Mouse (Mus musculus): ENCODE results near the gene 2300009A05Rik.
A peak's percentile ranks its signal among the peaks of the same experiment; 100 is the strongest.

2300009A05Rik gene

DNA sequence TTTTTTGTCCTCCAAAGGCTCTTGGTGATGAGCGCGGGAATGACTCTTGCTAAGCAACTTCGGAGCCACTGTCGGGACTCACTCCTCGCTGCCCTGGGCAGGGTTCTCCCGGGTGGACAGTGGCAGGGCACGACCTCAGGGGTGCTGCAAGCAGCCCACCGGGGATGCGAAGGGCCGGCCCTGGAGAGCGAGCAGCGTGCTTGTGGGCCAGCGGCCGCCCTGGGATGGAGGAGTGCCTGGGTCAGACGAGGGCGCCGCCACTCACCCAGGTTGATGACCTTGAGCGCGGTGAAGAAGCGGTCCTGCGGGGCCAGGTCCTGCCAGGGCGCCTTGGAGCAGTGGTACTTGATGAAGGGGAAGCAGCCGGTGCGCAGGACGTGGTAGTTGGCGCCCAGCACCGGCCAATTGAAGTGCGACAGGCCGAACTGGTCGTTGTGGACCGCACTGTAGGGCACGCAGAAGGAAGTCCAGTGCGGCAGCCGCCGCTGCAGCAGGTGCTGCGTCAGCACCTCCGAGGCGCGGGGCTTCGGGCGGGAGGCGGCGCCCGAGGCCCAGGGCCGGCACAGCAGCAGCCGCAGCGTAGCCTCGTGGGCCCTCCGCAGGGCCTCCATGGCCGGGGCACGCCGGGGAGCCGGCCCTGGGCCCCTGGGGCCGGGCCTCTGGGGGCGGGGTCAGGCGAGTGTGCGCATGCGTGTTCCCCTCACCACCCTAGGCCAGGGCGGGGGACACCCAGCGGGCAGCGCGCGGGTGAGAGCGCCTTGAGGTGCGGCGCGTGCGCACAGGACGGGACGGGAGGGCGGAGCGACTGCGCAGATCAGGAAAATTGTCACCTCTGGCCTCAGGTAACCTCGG lies at the start of gene 2300009A05Rik:
2300009A05Rik (minus strand) TSS at position 636 of the 852 bp plus-strand sequence.
- peak; percentile 95 to 96 for DNase-seq (ENCODE audit: low spot score in 2 of 2)

DNA sequence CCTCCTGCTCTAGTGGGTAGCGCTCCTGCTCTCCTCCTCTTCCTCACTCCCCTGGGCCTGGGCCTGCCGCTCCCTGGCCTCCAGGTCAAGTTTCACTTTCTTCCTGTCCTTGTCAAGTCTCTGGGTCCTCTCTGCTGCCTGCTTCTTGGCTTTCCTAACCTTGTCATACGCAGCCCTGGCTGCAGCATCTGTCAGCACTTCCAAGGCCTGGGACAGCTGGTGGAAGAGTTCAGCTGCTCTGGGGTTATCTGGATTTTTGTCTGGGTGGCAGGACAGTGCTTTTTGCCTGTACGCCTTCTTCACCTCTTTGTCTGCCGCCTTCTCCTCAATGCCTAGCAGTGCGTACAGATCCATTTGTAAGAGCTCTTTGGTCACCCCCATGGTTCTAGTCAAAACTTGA lies 44.6 kb upstream of the 2300009A05Rik start:
- no peak for DNase-seq (ENCODE audit: low spot score in 2 of 2)

DNA sequence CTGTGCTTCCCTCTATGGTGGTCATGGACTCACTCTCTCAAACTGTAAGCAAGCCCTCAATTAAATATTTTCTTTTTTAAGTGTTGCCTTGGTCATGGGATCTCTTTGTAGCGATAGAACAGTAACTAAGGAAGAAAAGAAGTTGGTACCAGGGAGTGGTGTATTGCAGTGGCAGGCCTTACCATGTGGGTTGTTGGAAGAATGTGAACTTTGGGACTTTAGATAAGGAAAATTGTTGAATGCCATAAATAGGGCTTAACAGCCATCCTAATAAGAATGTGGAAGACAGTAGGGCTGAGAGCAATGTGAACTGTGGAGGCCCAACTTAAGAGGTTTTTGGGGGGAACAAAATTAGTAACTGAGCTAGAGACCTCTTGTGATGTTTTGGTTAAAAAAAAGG lies 31.6 kb upstream of the 2300009A05Rik start:
- DNase-seq (ENCODE audit: low spot score in 2 of 2): no peak

DNA sequence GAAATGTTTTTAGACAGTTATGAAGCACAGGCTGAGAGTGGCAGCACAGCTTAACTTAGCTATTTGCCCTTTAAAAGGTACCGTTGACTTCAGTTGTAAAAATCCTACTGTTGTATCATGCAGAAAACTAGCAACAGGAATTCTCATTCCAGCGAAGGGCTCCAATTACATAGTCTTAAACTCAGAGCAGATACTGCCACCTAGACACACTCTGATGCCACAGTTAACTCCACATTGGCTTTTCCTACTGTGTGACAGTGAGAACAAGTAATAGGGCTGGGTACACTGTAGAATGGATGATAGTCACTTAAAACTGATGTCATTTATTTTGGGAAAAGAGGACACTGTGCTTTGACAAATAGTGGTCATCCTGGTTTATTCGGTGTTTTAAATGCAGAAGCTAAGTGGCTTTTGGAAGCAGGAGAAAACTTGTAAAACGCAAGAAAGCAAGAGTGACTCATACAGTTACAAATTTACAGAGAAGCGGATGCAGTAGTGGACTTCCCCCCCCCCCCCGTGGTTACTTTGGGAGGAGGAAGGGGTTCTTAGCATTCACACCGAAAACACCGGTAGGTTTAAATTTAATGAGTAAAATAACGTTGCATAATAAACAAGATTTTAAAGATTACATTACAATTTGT lies 22.2 kb upstream of the 2300009A05Rik start:
- no peak for DNase-seq (ENCODE audit: low spot score in 2 of 2)

DNA sequence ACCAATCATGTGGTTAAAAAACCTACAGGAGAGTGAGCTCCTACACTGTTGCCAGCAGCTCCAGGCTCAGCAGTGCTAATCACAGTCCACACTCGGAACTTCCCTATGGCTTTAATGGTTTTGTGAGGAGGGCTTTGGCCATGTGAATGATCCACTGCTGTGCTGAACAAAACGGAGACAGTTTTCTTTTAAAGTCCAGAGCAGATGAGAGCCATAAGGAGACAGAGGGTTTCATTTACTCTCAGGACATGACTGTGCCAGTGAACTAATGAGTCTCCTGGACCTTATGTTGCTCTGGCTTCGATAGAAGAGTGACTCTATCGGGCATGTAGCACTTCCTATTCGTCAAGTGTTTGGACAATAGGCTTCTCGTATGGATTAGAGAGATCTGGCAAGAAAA lies 21.4 kb upstream of the 2300009A05Rik start:
- DNase-seq (ENCODE audit: low spot score in 2 of 2): no peak

DNA sequence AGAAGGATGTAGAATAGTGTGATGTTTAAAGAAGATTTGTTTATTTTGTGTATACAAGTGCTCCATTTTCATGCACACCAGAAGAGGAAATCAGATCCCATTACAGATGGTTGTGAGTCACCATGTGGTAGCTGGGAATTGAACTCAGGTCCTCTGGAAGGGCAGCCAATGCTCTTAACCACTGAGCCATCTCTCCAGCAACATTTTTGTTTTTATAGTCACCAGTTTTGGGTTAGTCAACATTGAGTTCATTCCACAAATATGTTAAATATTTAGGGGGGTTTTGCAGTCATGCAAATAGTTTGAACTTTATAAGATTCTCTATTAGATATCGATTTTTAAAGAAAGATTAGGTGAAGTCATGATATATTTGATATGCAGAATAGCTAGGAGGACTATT lies 1.1 kb upstream of the 2300009A05Rik start:
- DNase-seq (ENCODE audit: low spot score in 2 of 2): no peak

DNA sequence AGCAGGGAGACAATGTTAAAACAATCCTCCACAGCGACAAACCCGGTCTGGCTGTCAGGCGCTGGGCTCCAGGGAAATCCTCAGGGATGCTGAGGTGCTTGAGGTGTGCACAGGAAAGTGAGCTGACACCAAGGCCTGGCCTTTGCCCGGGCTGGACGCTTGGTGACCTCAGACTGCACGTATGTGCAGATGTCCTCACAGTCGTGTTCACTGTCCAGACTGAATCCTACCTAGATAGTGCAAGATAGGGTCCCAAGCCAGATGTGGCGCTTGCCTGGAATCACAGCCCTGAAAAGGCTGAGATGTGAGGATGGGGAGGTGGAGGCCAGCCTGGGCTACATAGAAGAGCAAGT lies 393 bp upstream of the 2300009A05Rik start:
- DNase-seq (ENCODE audit: low spot score in 2 of 2): no peak

DNA sequence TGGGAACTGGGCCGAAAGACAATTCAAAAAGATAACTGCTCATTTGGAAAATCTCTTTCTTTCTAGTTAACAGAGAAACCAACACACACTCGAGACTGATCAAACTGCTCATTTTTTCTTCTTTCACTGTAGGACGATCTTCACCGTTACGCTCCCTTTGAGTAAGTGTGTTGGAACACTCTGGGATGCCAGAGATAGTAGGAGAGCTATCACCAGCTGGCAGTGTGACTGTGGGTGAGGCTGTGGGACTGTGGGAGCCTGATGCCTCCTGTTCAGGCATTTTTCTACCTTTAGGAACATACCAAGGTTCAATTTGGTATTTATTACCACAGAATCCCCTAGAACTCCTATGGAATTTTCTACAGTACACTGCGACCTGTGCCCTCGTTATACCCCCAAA lies 3.4 kb downstream of the 2300009A05Rik start:
- no peak for DNase-seq (ENCODE audit: low spot score in 2 of 2)

DNA sequence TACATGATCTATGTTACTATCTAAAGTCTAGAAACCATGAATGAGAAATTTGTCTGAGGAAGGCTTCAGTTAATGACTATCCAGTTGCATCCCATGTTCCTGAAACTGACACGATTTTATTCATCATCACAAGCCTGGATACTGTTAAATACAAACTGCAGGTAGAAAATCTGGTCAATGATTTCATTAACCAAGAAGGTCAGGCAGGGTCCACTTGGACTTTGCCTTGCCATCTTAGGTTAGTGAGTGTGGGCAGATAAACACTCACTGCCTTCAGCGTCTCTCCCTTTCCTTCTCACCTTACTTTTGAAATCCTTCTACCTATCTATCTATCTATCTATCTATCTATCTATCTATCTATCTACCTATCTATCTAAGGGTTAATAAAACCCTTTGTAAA lies 7.7 kb downstream of the 2300009A05Rik start:
- no peak for DNase-seq (ENCODE audit: low spot score in 2 of 2)

DNA sequence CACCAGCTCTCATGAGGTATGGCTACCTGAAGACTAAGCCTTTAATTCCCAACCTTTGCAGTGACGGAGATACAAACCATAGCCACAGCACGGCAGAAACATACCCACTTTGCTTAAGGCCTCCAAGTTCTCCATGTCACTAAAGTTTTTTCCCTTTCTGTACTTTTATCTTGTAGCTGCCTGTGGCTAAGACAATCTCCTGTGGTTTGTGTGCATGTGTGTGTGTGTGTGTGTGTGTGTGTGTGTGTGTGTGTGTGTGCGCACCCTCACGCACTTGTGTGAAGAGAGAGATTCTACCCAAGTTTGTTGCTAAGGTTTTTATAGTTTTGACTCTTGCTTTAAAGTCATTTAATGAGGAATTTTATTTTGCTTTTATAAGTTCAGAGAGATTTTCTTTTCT lies 16.3 kb downstream of the 2300009A05Rik start:
- no peak for DNase-seq (ENCODE audit: low spot score in 2 of 2)

DNA sequence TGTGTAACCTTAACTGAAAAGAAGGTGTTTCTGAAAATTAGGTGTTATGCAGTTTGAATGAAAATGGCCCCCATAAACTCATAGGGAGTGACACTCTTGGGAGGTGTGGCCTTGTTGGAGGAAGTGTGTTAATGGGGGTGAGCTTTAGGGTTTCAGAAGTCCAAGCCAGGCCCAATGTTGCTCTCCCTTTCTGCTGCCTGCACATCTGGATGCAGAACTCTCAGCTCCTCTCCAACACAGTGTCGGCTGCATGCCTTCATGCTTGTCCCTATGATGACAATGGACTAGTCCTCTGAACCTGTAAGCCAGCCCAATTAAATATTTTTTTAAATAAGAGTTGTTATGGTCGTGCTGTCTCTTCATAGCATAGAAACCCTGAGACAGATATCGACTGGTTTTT lies 18.7 kb downstream of the 2300009A05Rik start:
- no peak for DNase-seq (ENCODE audit: low spot score in 2 of 2)

DNA sequence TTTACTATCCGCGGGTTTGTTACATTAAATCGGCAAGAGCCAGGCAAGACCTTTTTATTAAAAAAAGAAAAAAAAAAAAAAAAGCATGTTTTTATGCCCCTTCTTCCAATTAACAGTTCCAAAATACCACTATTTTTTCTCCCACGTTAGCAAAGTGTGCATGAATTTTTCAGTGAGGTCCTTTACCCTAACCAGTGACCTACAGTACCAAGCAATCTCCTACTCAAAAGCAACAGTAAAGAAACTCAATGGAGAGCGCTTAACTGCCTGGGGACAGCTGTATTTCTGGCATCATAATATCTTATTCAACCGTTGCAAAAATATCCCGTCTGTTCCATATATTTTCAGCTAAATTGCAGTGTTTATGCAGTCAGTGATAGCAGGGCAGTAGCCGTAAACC lies 20.9 kb downstream of the 2300009A05Rik start:
- no peak for DNase-seq (ENCODE audit: low spot score in 2 of 2)

DNA sequence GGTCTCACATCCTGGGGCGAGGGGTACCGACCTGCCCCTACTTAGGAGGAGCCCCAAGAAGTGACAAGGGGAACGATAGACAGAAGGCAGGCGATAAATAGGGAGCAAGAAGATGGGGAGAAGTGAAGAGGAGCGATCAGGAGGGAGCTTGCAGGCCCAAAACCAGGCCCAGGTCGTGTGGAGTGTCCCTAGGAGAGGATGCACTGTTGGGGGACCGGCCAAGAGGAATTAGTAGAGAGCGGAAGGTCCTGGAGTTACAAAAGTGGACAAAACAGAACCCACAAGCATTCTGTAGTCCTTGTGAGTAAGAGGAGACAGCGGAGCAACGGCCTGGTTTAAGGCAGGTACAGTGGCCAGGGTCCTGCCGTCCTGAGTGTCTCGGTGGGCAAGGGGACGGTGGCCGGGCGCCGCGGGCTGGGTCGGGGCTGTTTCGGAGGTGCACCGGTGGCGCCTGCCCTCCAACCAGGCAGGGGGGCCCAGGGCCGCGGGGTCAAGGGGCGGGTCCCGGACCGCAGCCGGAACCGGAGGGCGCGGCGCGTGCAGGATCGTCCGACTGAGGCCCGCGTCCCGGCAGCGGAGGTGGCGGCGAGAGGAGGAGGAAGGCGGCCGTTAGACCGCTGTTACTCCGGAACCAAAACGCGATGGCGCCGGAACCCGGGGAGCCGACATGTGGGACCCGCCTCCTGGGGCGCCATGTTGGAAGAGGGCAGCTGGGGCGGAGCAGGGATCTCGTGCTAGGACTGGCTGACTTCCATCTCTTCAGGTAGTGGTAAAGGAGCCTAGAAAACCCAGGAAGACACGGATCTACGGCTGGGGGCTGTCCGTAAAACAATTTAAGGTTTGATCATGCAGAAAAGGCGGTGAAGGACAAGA lies 21.5 kb downstream of the 2300009A05Rik start, which contains the start of gene Map2k5:
Map2k5 (minus strand) TSS at position 633 of the 873 bp plus-strand sequence.
- DNase-seq (ENCODE audit: low spot score in 2 of 2): peak; percentile 80 to 87

DNA sequence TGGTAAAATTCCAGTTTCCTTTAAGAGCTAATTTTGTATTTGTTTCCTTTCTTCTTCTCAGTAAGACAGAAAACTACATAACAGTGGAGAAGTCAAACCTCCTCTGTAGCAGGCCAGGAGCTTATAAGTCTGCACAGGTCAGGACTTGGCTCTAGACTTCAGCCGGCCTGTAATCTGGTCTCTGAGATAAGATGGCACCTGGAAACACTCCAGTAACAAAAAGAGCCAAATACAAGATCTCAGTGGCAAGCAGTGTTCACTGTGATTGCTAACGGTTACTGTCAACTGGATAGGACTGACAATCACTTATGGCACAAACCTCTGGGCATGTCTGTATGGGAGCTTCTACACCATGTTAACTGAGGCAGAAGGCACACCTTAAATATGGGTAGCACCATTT lies 25.7 kb downstream of the 2300009A05Rik start:
- DNase-seq (ENCODE audit: low spot score in 2 of 2): no peak

DNA sequence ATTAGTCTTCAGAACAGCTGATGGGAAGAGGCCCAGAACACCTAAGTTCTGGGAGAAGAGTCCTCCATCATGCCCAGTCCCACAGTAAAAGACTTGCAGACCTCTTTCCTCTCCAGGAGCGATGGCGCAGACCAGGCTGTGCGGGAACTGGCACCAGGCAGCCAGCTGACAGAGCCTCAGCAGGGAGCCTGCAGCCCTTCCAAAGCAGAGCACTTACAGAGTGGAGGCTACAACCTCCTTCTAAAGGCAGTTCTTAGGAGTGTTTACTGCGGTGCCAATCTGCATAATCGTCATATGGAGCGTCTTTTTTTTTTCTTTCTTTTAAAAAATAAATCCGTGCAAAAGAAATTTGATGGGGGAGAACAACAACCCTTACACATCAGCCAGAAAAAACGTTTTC lies 26.5 kb downstream of the 2300009A05Rik start:
- no peak for DNase-seq (ENCODE audit: low spot score in 2 of 2)

DNA sequence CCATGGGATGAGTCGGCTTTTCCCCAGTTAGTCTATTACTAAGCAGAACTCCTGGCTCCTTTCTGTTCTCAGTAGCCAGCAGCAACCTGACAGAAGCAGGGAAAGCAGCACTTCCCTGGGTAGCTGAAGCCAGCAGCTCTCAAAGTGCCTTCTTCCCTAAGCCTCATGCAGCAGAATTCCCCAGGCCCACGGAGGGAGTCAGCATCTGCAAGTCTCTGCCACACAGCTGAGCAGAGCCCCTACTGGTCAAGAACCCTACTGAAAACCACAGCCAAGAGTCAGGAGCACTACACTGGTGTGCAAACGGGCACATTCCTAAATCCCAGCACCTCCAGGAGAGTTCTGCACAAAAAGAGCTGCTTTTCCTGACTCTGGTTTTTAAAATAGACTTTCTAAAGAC lies 38.6 kb downstream of the 2300009A05Rik start:
- DNase-seq (ENCODE audit: low spot score in 2 of 2): no peak

DNA sequence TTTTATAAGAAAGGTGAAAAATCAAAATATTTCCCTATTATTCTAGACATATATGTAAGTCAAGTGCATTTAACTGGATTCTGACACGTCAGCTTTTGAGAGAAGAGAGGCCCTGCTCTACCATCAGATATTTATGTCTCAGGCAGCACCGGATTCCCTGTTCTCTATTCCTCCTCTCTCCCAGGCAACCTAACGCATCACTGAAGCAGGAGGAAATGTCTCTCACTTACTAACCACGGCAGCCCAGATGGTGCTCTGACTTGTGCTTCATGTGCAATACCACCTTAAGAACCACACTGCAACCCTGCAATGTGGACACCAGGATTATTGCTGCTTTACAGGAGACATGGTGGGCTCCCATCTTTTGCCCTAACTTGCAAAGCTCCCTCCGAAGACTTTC lies 40.0 kb downstream of the 2300009A05Rik start:
- no peak for DNase-seq (ENCODE audit: low spot score in 2 of 2)

DNA sequence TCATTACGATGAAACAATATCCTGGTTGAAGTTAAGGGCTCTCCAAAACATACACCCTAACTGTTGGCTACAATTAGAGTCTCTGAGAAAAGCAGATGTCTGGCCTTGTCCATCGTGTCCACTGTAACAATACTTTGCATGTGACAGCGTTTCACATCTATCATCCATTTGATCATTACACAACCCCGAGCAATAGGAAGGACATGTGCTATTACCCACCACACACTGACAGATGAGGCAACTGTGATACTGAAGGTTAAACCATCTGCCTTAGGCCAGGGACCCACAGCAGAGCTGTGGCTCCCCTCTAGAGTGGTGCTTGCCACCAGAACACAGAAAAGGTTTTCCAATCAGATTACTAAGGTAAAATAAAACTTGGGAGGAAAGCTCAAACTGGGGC lies 42.3 kb downstream of the 2300009A05Rik start:
- DNase-seq (ENCODE audit: low spot score in 2 of 2): no peak

DNA sequence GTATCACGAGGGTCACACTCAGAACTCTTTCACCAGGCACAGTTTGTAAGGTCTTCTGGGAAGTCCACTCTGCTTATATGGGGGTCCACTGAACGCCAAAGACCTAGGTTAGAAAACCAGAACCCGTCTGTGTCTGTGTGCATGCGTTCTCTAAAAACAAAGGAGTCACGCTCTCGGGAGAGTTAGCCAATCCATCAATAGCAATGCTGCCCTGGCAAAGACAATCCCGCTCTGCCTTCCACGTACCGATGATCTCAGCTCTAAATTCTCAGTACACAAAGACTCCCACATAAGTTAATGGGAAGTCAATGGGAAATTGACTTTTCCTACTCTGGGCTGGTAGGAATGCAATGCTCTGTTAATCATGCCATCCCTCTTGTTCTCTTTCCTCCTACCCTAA lies 42.8 kb downstream of the 2300009A05Rik start:
- DNase-seq (ENCODE audit: low spot score in 2 of 2): no peak

DNA sequence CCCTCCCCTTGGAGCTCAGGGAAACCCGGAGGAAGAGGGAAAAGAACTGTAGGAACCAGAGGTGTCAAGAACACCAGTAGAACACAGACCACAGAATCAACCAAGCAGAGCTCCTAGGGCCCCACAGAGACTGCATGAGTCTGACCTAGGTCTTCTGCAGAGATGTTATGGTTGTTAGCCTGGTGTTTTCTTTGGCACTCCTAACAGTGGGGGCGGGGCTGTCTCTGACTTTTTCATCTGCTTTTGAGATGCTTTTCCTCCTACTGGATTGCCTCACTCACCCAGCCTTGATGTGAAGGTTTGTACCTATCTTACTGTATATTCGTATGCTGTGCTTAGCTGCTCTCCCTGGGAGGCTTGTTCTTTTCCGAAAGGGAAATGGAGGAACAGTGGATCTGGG lies 44.9 kb downstream of the 2300009A05Rik start:
- no peak for DNase-seq (ENCODE audit: low spot score in 2 of 2)

DNA sequence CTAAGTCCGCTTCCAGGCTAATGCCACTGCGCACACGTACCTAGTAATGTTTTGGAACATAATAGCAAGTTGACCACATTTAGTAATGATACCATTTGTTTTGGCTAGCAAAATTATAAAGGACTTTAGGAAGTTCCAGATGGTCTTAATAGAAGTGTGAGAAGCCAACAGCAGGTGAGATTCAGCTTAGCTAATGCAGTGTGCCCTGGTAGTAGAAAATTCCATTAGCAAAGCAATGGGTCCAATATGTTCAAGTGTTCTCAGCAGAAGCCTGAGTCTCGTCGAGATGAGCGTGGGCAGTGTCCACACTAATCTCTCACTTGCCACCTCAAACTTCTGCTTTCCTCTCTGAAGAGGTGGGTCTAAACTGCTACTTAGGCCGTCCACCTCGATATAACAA lies 49.0 kb downstream of the 2300009A05Rik start:
- DNase-seq (ENCODE audit: low spot score in 2 of 2): no peak

DNA sequence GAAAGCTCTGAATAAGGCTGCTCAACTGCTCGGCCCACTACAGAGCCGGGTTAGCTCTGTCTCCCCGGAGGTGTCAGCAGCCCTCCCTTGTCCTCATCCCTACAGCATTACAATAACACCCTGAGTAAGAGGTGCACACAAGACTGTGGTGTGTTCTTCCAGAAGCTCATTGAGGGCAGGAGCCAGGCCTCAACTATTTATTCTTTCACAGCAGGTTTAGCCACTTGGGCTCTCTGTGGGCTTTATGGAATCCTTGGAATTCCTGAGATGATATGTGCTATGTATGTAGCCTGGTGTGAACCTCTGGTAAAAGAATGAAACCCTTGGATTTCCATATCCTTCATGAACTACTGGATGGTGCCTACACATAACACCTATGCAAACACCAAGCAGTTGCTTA lies 49.8 kb downstream of the 2300009A05Rik start:
- DNase-seq (ENCODE audit: low spot score in 2 of 2): no peak

Data from spleen, postnatal 14 days (tissue).